Mouse (Mus musculus): Measurements from ENCODE around the gene Tgfbr1.

The Tgfbr1 gene

GRCm38 (mm10) chr4:47422946-47423345 is 69.9 kb downstream of the Tgfbr1 start:
- no peak for DNase-seq (ENCODE audit: low spot score)

GRCm38 (mm10) chr4:47424376-47424775 is 71.4 kb downstream of the Tgfbr1 start:
- DNase-seq (ENCODE audit: low spot score), result no peak

GRCm38 (mm10) chr4:47425247-47425830 is 72.3 kb downstream of the Tgfbr1 start:
- no peak for DNase-seq (ENCODE audit: low spot score)

- no peak for DNase-seq (ENCODE audit: low spot score)
These were observed 74.6 kb downstream of the Tgfbr1 start for GRCm38 (mm10) chr4:47427606-47428005.

- DNase-seq (ENCODE audit: low spot score), result no peak
These were observed 77.5 kb downstream of the Tgfbr1 start for GRCm38 (mm10) chr4:47430557-47430956.

GRCm38 (mm10) chr4:47431081-47431480 is 78.1 kb downstream of the Tgfbr1 start:
- DNase-seq (ENCODE audit: low spot score), result no peak

GRCm38 (mm10) chr4:47432766-47433165 is 79.7 kb downstream of the Tgfbr1 start:
- DNase-seq (ENCODE audit: low spot score), result no peak

- no peak for DNase-seq (ENCODE audit: low spot score)
These were observed 82.1 kb downstream of the Tgfbr1 start for GRCm38 (mm10) chr4:47435131-47435530.

GRCm38 (mm10) chr4:47435566-47436360 is 82.7 kb downstream of the Tgfbr1 start:
- DNase-seq (ENCODE audit: low spot score), result no peak

- peak; percentile 78 for DNase-seq (ENCODE audit: low spot score)
These were observed 84.6 kb downstream of the Tgfbr1 start for GRCm38 (mm10) chr4:47437365-47438340.

- no peak for DNase-seq (ENCODE audit: low spot score)
These were observed 85.9 kb downstream of the Tgfbr1 start for GRCm38 (mm10) chr4:47438956-47439355.

GRCm38 (mm10) chr4:47440951-47441350 is 87.9 kb downstream of the Tgfbr1 start:
- DNase-seq (ENCODE audit: low spot score), result no peak

GRCm38 (mm10) chr4:47448526-47448925 is 95.5 kb downstream of the Tgfbr1 start:
- DNase-seq (ENCODE audit: low spot score), result no peak

GRCm38 (mm10) chr4:47449116-47449515 is 96.1 kb downstream of the Tgfbr1 start:
- DNase-seq (ENCODE audit: low spot score), result no peak

- no peak for DNase-seq (ENCODE audit: low spot score)
These were observed 96.8 kb downstream of the Tgfbr1 start for GRCm38 (mm10) chr4:47449586-47450522.

Measured in yolk sac, embryonic 10.5 days (tissue).